Mouse (Mus musculus): ENCODE data around the gene Ankrd42.

DNA sequence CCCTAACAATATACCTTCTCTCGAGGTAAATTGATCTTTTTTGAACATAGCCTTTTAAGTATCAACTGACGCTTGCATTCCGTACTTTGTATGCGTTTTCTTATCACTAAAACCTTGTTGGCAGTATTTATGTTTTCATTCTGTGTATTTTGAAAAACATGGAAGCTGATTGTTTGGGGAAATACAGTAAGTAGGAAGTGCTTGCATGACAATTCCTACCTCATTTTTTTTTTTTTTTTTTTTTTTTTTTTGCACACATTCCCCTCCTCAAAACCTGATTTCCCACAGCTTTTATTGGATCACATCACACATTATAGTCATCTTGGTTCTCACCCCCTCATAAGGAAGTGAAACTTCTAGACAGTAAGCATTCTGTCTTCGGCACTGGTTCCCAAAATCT is 1.1 kb upstream of the Ankrd42 start:
- TF ChIP-seq CTCF (IDR thresholded peaks at IDR 0.05; ENCODE audit: extremely low read depth, insufficient read depth, low read length) (no peak), POLR2A (IDR thresholded peaks at IDR 0.05; ENCODE audit: extremely low read depth, insufficient read depth, low read length) (no peak)
